Mouse (Mus musculus) hindbrain, postnatal 0 days (tissue): ENCODE results near the gene Wnt10a. TPM values are rescaled to one million over a fixed set of nuclear protein-coding genes. Genes with fewer than 3 reads are reported as not detected.

Source experiments
- ATAC-seq: fragments of 200-750 bp; cut with Nextera tagmentation; 2 replicates; pipeline ENCODE4 v1.8.0; 2017; ENCODE audit warnings: mild to moderate bottlenecking, moderate TSS enrichment, moderate library complexity
- DNase-seq: peaks from one replicate; pipeline ENCODE4 v3.0.0-alpha.2; 2015; ENCODE audit warnings: low spot score
- H3K27ac ChIP-seq: fragments of 300-500 bp; sonication (generic); 2 replicates; pipeline ENCODE4 v1.5.1; 2014; ENCODE audit warnings: mild to moderate bottlenecking
- H3K27me3 ChIP-seq: fragments of 300-500 bp; sonication (generic); 2 replicates; pipeline ENCODE4 v1.6.1; 2014; ENCODE audit warnings: low read length, mixed read lengths; ENCODE audit not compliant: insufficient read depth
- H3K36me3 ChIP-seq: fragments of 300-500 bp; sonication (generic); 2 replicates; pipeline ENCODE4 v1.6.1; 2014; ENCODE audit warnings: low read length, mixed read lengths; ENCODE audit not compliant: insufficient read depth
- H3K4me1 ChIP-seq: fragments of 300-500 bp; sonication (generic); 2 replicates; pipeline ENCODE4 v1.6.1; 2014; ENCODE audit warnings: antibody characterized with exemption, low read length, mixed read lengths; ENCODE audit not compliant: insufficient read depth
- H3K4me2 ChIP-seq: fragments of 300-500 bp; sonication (generic); 2 replicates; pipeline ENCODE4 v1.6.1; 2014; ENCODE audit warnings: low read depth, mild to moderate bottlenecking, low read length, moderate library complexity, mixed read lengths
- H3K4me3 ChIP-seq: fragments of 300-500 bp; sonication (generic); 2 replicates; pipeline ENCODE4 v1.5.1; 2014; ENCODE audit warnings: low read length
- H3K9ac ChIP-seq: fragments of 300-500 bp; sonication (generic); replicated peaks from 2 replicates; pipeline ENCODE4 v1.6.1; 2014; ENCODE audit warnings: mild to moderate bottlenecking, low read length, moderate library complexity, mixed read lengths
- H3K9me3 ChIP-seq: fragments of 300-500 bp; sonication (generic); 2 replicates; pipeline ENCODE4 v1.6.1; 2016; ENCODE audit warnings: low read length, mixed read lengths
- CTCF ChIP-seq: IDR thresholded peaks from 2 replicates; pipeline ENCODE4 v1.5.1; 2016; ENCODE audit warnings: antibody characterized with exemption, control low read depth, low read depth
- WGBS: fragments of 180-500 bp; shearing (Covaris S2); extraction: QIAGEN DNeasy Blood & Tissue Kit; methylation state at CpG from one replicate; pipeline ENCODE4 v1.1.7; 2014; 5-methylcytosine and 5-hydroxymethylcytosine counted together
- polyA plus RNA-seq: library from polyadenylated mRNA; unstranded; fragments of >200 nt; fragmentation: Nextera tagmentation; extraction: Ambion mirVana; gene quantifications from 2 replicates; pipeline ENCODE4 v1.2.1, GENCODE M21; 2015
- total RNA-seq: library from RNA; depleted of rRNA; stranded (reverse); fragments of >200 nt; gene quantifications from 2 replicates; pipeline ENCODE4 v1.2.3, GENCODE M21; 2014

The Wnt10a gene
- total and polyA plus RNA-seq, 2 experiments from 2014 or later: 0.48 to 2.7 TPM

DNA sequence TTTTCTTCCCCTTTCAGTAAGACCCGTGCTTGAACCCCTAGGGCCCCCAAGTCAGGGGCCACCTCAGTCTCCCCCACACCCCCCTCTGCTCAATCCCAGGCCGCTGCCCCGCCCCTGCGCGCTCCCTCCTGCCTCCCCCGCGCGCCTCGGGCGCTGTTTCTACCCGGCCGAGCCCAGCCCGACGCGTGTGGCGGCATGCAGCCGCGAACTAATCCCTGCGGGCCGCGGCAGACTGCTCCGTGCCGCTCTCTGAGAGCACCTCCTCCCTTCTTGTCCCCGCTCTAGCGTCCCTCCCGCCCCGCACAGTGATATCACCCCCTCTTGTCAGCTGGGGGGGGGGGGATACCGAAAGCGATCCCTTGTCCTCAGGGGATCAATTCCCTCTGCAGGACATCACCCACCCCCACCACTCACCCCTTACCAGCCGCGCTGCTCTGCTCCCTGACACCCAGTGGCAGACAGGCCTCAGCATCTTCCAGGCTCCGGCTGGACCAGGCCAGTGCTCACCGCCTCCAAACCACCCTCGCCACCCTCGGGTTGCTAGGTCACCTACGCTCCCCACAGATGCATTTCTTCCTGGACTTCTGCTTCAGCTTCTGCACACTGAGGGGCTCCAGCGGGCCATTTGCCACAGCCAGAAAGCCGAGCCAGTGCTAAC is 3.3 kb downstream of the Wnt10a start:
- H3K4me1 ChIP-seq: peaks cover 20% of the 10 kb centered on the region
- peak overlapping the region; percentile 27 for H3K4me3 ChIP-seq
- peak overlapping the region; percentile 24; the same call in 1 of the 2 replicates for H3K9ac ChIP-seq
- H3K27me3 ChIP-seq: peaks cover 42% of the 10 kb centered on the region
- DNase-seq (peak; percentile 35), ATAC-seq (0 out of 2 replicates have a peak, but pooled peaks have one; percentile 6)
- H3K27ac ChIP-seq: no peak overlapping the region
- WGBS: 1% methylated on average over 34 of the region's 38 CpGs
- no peaks in the 10 kb centered on the region for H3K36me3 ChIP-seq
- no peaks in the 10 kb centered on the region for H3K9me3 ChIP-seq
- H3K4me2 ChIP-seq: peak overlapping the region; percentile 53
- TF ChIP-seq CTCF: no peak

DNA sequence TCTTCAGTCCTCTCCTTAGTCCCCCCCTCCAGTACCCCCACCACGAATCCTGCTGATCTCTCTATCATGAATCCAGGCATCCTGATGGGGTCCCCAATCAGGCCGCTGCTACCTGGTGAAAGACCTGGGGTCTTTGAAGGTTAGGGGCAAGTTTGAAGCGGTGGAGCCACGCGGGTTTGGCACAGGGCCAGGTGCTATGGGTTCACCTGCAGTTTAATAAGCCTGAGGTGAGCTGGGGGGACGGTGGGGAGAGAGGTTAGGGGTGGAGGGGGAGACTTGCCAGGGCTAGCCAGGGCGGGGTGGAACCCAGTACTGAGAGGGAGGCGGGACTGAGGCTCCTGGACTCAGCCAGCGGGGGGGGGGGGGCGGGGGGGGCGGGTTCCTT is 3.8 kb downstream of the Wnt10a start:
- Histone ChIP-seq H3K4me1 (peaks cover 20% of the 10 kb centered on the region), H3K4me3 (no peak overlapping the region), H3K36me3 (no peaks in the 10 kb centered on the region), H3K9me3 (no peaks in the 10 kb centered on the region), H3K27ac (no peak overlapping the region), H3K4me2 (peak overlapping the region; percentile 53; the same call in 1 of the 2 replicates), H3K9ac (no peak overlapping the region), H3K27me3 (peaks cover 41% of the 10 kb centered on the region)
- no peak for TF ChIP-seq CTCF
- no peak for ATAC-seq
- WGBS: 0% methylated on average over 5 of the region's 11 CpGs
- no peak for DNase-seq

DNA sequence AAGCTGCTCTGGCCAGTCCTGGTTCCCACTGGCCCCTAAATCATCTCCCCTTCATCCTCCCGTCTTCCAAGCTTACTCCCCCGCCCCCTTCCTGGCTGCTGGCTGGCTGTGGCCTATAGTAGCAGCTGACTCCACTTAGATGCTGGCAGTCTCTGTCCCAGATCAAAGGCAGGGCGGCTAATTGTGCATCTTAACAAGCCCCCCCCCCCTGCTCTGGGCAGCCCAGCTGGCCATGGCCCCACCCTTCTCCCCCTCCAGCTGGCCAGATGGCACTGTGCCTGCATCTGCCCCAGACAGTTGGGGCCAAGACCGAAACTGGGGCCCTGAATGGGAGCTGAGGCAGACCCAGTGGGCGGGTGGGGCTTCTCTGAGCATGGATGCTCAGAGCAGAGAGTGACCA is 6.1 kb downstream of the Wnt10a start:
- 20% methylated on average over 5 of the region's 5 CpGs for WGBS
- H3K4me1 ChIP-seq: peaks cover 11% of the 10 kb centered on the region; the same call in 1 of the 2 replicates
- H3K4me2 ChIP-seq: no peak overlapping the region
- DNase-seq: peak; percentile 90
- H3K4me3 ChIP-seq: no peak overlapping the region
- peak; percentile 86 for ATAC-seq
- no peak overlapping the region for H3K27ac ChIP-seq
- H3K9me3 ChIP-seq: no peaks in the 10 kb centered on the region
- H3K36me3 ChIP-seq: no peaks in the 10 kb centered on the region
- no peak overlapping the region for H3K9ac ChIP-seq
- peaks cover 40% of the 10 kb centered on the region for H3K27me3 ChIP-seq
- no peak for TF ChIP-seq CTCF

DNA sequence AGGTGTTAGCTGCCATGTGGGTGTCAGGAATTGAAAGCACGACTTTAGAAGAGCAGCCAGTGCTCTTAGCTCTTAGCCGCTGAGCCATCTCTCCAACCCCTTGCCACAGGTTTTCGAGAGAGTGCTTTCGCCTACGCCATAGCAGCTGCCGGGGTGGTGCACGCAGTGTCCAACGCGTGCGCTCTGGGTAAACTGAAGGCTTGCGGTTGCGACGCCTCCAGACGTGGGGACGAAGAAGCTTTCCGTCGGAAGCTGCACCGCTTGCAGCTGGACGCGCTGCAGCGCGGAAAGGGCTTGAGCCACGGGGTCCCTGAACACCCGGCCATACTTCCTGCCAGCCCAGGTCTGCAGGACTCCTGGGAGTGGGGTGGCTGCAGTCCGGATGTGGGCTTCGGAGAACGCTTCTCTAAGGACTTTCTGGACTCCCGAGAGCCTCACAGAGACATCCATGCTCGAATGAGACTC is 9.1 kb downstream of the Wnt10a start:
- WGBS: 1% methylated on average over 29 of the region's 29 CpGs
- 0 out of 2 replicates have a peak overlapping the region, but pooled peaks have one; percentile 15 for H3K27ac ChIP-seq
- H3K4me1 ChIP-seq: 0 out of 2 replicates have a peak, but pooled peaks cover 3% of the 10 kb centered on the region
- peak overlapping the region; percentile 42 for H3K4me2 ChIP-seq
- ATAC-seq (no peak), DNase-seq (no peak)
- H3K36me3 ChIP-seq: no peaks in the 10 kb centered on the region
- H3K9me3 ChIP-seq: no peaks in the 10 kb centered on the region
- no peak for TF ChIP-seq CTCF
- peak overlapping the region; percentile 21 for H3K4me3 ChIP-seq
- 0 out of 2 replicates have a peak overlapping the region, but pooled peaks have one; percentile 17 for H3K9ac ChIP-seq
- H3K27me3 ChIP-seq: peaks cover 48% of the 10 kb centered on the region

DNA sequence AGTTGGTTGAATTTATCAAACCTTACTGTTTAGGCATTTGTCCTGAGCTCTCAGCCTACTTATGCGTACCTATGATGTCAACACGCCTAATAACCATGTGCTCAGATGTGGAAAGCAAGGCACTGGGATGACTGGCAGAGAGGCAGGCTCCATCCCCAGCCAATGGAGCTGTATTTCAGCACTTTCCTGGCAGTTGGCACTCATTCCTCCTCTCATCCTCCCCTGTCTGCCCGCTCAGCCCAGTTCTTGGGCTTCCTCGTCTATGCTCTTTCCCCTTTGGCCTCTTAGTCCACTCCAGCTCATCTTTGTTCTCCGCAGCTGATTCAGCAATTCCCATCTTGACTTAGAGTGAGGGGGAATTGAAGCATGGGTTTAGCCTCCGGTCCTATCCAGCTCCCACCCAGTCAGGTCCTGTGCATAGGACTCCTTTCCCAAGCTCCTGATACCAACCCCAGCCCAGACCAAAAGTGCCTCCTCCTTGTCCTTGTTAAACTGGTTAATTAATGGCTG is 10.4 kb downstream of the Wnt10a start:
- Histone ChIP-seq H3K27me3 (peaks cover 50% of the 10 kb centered on the region), H3K4me3 (no peak overlapping the region), H3K9ac (no peak overlapping the region), H3K36me3 (no peaks in the 10 kb centered on the region), H3K9me3 (no peaks in the 10 kb centered on the region), H3K4me2 (no peak overlapping the region), H3K4me1 (0 out of 2 replicates have a peak, but pooled peaks cover 3% of the 10 kb centered on the region), H3K27ac (no peak overlapping the region)
- no peak for TF ChIP-seq CTCF
- DNase-seq (no peak), ATAC-seq (no peak)
- 30% methylated on average over 6 of the region's 6 CpGs for WGBS

DNA sequence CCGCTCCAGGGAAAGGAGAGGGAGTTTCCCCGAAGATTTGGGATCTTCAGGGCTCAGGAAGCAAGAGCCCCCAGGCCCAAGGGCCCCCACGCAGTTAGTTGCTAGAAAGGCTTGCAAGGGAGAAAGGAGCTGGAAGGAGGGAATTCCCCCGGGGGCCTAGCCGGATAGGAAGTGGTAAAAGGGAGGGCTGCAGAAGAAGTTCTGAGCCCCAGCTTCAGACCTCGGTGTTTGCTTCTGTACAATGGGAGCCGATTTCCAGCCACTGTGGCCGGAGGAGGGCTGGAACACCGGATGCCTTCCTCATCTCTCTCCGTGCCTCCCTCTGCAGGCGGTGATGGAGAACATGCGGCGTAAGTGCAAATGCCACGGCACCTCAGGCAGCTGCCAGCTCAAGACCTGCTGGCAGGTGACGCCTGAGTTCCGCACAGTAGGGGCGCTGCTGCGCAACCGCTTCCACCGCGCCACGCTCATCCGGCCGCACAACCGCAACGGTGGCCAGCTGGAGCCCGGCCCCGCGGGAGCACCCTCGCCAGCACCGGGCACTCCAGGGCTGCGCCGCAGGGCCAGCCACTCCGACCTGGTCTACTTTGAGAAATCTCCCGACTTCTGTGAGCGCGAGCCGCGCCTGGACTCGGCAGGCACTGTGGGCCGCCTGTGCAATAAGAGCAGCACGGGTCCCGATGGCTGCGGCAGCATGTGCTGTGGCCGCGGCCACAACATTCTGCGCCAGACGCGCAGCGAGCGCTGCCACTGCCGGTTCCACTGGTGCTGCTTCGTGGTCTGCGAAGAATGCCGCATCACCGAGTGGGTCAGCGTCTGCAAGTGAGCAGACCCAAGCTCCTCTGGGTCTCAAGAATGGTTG is 11.7 kb downstream of the Wnt10a start:
- WGBS: 1% methylated on average over 57 of the region's 57 CpGs

More for the DNA sequence above, 11.7 kb downstream of the Wnt10a start:
- Histone ChIP-seq H3K36me3 (no peaks in the 10 kb centered on the region), H3K4me2 (peak overlapping the region; percentile 76), H3K9ac (peak overlapping the region; percentile 41), H3K4me3 (peak overlapping the region; percentile 39), H3K27ac (peak overlapping the region; percentile 64), H3K4me1 (0 out of 2 replicates have a peak, but pooled peaks cover 14% of the 10 kb centered on the region), H3K27me3 (peaks cover 50% of the 10 kb centered on the region), H3K9me3 (no peaks in the 10 kb centered on the region)
- peak; percentile 69 for TF ChIP-seq CTCF
- peak; percentile 58 for ATAC-seq
- DNase-seq: peak; percentile 81
